Mouse (Mus musculus) liver, embryonic 15.5 days (tissue): ENCODE measurements around the gene Sept9. TPM values are rescaled to one million over a fixed set of nuclear protein-coding genes. Genes with fewer than 3 reads are reported as not detected.
A peak's percentile ranks its signal among the peaks of the same experiment; 100 is the strongest.

Experiments
- ATAC-seq: fragments of 200-750 bp; cut with Nextera tagmentation; 2 replicates; pipeline ENCODE4 v1.8.0; 2017; ENCODE audit warnings: moderate number of reproducible peaks, mild to moderate bottlenecking, moderate library complexity; ENCODE audit not compliant: insufficient read depth
- H3K27ac ChIP-seq: fragments of 300-500 bp; sonication (generic); replicated peaks from 2 replicates; pipeline ENCODE4 v1.5.1; 2015; ENCODE audit warnings: mild to moderate bottlenecking, inconsistent platforms
- H3K27me3 ChIP-seq: fragments of 300-500 bp; sonication (generic); 2 replicates; pipeline ENCODE4 v1.6.1; 2015; ENCODE audit warnings: mild to moderate bottlenecking, inconsistent platforms
- H3K36me3 ChIP-seq: fragments of 300-500 bp; sonication (generic); replicated peaks from 2 replicates; pipeline ENCODE4 v1.6.1; 2015; ENCODE audit warnings: moderate library complexity, mild to moderate bottlenecking, inconsistent platforms
- H3K4me1 ChIP-seq: fragments of 300-500 bp; sonication (generic); replicated peaks from 2 replicates; pipeline ENCODE4 v1.6.1; 2015; ENCODE audit warnings: inconsistent platforms
- H3K4me2 ChIP-seq: fragments of 300-500 bp; sonication (generic); 2 replicates; pipeline ENCODE4 v1.6.1; 2015; ENCODE audit warnings: moderate library complexity, mild to moderate bottlenecking, inconsistent platforms
- H3K4me3 ChIP-seq: fragments of 300-500 bp; sonication (generic); replicated peaks from 2 replicates; pipeline ENCODE4 v1.5.1; 2015; ENCODE audit warnings: mild to moderate bottlenecking, inconsistent platforms
- H3K9ac ChIP-seq: fragments of 300-500 bp; sonication (generic); 2 replicates; pipeline ENCODE4 v1.6.1; 2015; ENCODE audit warnings: moderate library complexity, mild to moderate bottlenecking, inconsistent platforms
- H3K9me3 ChIP-seq: fragments of 300-500 bp; sonication (generic); replicated peaks from 2 replicates; pipeline ENCODE4 v1.6.1; 2016; ENCODE audit warnings: inconsistent platforms
- WGBS: fragments of 180-500 bp; shearing (Covaris S2); methylation state at CpG from one replicate; pipeline ENCODE4 v1.1.7; 2015; ENCODE audit warnings: mixed read lengths; ENCODE audit not compliant: insufficient replicate concordance; 5-methylcytosine and 5-hydroxymethylcytosine counted together
- polyA plus RNA-seq: library from polyadenylated mRNA; unstranded; fragments of >200 nt; fragmentation: Nextera tagmentation; extraction: Ambion mirVana; gene quantifications from 2 replicates; pipeline ENCODE4 v1.2.1, GENCODE M21; 2015

Gene Sept9
- polyA plus RNA-seq, 1 experiment from 2014 or later: 41.0 TPM

DNA sequence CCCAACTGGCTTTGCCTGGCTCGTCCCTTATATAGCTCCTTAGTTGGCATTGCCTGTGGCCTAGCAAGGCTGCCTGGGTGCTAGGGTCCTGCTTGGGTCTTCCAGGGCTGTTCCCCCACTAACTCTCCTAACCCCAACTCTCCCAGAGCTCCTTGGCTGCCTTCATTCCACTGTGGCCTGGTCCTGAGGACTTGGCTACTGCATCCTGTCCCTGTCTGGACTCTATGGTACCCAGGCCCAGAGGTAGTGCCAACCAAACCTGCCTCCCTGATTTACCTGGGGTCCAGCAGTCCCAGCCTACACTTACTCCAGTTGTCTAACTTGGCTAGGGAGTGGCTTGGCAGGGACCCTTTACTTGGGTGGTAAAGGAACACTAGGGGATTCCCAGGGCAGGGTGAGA, 207.2 kb downstream of the Sept9 start:
- H3K9ac ChIP-seq: no peak overlapping the region
- no peaks in the 10 kb centered on the region for H3K9me3 ChIP-seq
- peaks cover 17% of the 10 kb centered on the region for H3K4me1 ChIP-seq
- no peak overlapping the region for H3K27ac ChIP-seq
- no peak for ATAC-seq
- H3K4me3 ChIP-seq: no peak overlapping the region
- H3K4me2 ChIP-seq: no peak overlapping the region
- peaks cover 90% of the 10 kb centered on the region for H3K27me3 ChIP-seq
- WGBS: 62% methylated on average over 1 of the region's 1 CpGs
- no peaks in the 10 kb centered on the region for H3K36me3 ChIP-seq

DNA sequence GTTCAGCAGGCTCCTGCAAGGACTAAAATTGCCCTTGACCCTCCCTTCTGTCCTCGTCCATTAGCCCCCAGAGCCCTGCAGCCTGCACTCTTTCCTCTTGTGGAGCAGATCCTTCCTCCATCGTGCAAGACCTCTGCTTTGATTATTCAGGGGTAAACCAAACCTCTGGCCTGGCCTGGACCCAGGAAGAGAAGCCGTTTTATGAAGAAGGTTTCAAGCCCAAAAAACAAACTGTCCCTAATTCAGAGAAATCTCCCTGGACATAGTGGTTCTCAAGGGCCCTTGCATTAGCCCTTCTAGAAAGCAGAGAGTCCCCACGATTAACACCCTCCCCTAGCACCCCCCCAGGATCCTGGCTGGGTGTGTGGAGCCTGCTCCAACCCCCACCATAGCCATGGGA, 207.7 kb downstream of the Sept9 start:
- Histone ChIP-seq H3K4me3 (no peak overlapping the region), H3K27me3 (peaks cover 92% of the 10 kb centered on the region)

DNA sequence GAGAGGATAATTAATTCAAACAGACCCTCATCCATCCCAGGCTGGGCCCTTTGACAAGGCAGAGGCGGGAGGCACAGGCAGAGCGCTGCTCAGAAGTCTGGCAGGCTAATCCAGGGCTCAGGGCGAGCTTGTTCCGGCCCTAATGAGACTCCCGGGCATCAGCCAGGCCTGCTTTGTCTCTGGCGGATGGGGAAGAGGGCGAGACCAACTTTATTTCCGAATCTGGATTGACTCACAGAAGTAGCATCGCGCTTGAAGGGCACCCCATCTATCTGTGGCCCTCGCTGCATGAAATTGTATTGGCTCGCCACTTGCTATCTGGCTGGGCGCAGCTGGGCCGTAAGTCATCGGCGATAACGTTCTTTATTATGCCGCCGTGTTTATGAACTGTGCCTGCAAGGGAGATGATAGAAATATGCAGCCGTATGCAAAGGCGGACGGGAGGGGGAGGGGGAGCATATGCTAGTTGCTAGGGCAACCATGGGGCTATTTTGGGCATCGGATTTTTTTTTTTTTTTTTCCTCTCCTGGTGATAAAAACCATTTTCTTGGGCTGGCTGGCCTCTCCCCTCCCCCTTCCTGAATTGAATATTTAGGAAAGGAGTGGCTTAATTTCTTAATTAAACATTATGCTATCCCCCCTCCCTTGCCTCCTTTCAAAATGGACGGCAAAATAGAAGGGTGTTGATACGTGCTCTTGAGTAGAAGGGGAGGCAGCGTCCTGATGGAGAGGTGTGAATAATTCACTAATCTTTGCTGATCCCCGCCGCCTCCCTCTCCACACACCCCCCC, 208.4 kb downstream of the Sept9 start:
- Histone ChIP-seq H3K4me2 (peak overlapping the region; percentile 37), H3K36me3 (no peaks in the 10 kb centered on the region), H3K4me3 (no peak overlapping the region), H3K27ac (no peak overlapping the region), H3K9ac (no peak overlapping the region), H3K4me1 (peaks cover 17% of the 10 kb centered on the region), H3K27me3 (peaks cover 92% of the 10 kb centered on the region), H3K9me3 (no peaks in the 10 kb centered on the region)
- ATAC-seq: peak; percentile 70
- 1% methylated on average over 28 of the region's 28 CpGs for WGBS

More for the DNA sequence above, 207.7 kb downstream of the Sept9 start:
- no peak overlapping the region for H3K27ac ChIP-seq
- H3K4me1 ChIP-seq: peaks cover 17% of the 10 kb centered on the region
- peak overlapping the region; percentile 37 for H3K4me2 ChIP-seq
- no peak for ATAC-seq
- H3K9me3 ChIP-seq: no peaks in the 10 kb centered on the region
- H3K9ac ChIP-seq: no peak overlapping the region
- no peaks in the 10 kb centered on the region for H3K36me3 ChIP-seq
- 14% methylated on average over 4 of the region's 4 CpGs for WGBS

DNA sequence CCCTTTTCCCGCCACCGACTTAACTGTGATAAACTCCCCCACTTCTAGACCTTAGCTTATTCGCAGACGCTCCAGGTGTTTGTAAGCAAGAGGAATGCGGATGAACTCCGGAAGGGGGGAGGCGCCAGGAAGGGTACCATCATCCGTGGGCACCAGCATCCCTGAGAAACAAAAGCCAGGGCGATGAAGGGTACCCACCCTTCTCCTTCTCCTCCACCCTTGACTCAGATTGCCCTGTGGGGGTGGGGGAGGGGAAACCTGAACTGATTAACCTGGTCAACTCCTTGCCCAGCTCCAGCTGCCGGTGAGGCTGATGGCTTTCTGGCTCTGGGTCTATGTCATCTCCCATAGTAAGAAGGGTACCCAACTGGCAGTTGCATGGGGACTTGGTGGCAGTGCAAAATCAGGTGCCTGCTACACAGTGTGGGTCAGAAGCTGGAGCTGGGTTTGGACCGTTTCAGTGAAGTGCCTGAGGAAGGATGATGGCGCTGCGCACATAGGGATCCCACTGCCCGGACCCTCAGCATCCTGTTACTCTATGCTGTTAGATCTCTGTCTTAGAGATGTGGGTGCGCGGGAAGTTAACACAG, 209.1 kb downstream of the Sept9 start:
- WGBS: 6% methylated on average over 16 of the region's 16 CpGs
- ATAC-seq: no peak
- peak overlapping the region; percentile 37; the same call in 1 of the 2 replicates for H3K4me2 ChIP-seq
- peaks cover 95% of the 10 kb centered on the region for H3K27me3 ChIP-seq
- peaks cover 17% of the 10 kb centered on the region for H3K4me1 ChIP-seq
- no peak overlapping the region for H3K4me3 ChIP-seq
- H3K27ac ChIP-seq: no peak overlapping the region
- H3K9ac ChIP-seq: no peak overlapping the region
- H3K36me3 ChIP-seq: no peaks in the 10 kb centered on the region
- no peaks in the 10 kb centered on the region for H3K9me3 ChIP-seq

DNA sequence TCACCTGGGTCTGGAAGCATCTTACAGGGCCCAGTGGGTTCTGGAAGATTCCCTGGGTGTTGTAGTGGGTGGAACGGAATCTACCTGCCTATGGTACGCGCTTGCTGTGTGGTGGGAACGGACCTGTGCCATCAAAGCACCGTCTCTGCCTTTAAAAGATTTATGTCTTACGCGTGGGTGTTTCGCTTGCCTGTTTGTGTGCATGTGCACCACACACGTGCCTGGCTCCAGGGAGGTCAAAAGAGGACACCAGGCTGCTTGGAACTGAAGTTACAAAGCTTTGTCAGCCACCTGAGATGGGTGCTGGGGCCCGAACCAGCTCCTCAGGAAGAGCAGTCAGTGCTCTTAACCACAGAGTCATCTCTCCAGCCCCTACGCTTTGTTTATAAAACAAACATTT, 209.9 kb downstream of the Sept9 start:
- peaks cover 95% of the 10 kb centered on the region for H3K27me3 ChIP-seq
- 52% methylated on average over 11 of the region's 11 CpGs for WGBS
- H3K27ac ChIP-seq: no peak overlapping the region

DNA sequence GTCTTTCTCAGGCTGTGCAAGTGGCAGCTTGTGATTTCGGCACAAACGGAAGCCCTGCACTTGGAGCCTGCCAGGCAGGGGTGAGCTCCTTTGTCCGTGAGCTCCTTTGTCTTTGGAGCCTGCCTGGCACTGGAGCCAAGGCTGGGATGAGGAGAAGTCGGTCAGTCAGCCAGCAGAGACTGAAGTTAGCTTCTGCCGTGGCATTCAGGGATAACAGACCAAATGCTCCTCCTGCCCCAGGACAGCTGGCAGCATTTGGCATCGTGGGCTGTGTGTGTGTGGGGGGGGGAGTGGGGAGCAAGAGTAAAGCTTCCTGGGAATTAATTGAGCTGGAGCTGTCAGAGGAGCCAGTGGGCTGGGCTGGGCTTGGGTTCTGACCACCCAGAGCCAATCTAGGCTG, 210.6 kb downstream of the Sept9 start:
- Histone ChIP-seq H3K4me1 (peaks cover 26% of the 10 kb centered on the region), H3K27me3 (peaks cover 95% of the 10 kb centered on the region), H3K9ac (no peak overlapping the region), H3K4me2 (no peak overlapping the region), H3K27ac (no peak overlapping the region), H3K4me3 (no peak overlapping the region), H3K36me3 (no peaks in the 10 kb centered on the region), H3K9me3 (no peaks in the 10 kb centered on the region)
- ATAC-seq: no peak
- WGBS: 18% methylated on average over 6 of the region's 6 CpGs

More for the DNA sequence above, 209.9 kb downstream of the Sept9 start:
- Histone ChIP-seq H3K9me3 (no peaks in the 10 kb centered on the region), H3K4me3 (no peak overlapping the region), H3K9ac (no peak overlapping the region), H3K4me2 (no peak overlapping the region), H3K36me3 (no peaks in the 10 kb centered on the region), H3K4me1 (peaks cover 18% of the 10 kb centered on the region)
- no peak for ATAC-seq

DNA sequence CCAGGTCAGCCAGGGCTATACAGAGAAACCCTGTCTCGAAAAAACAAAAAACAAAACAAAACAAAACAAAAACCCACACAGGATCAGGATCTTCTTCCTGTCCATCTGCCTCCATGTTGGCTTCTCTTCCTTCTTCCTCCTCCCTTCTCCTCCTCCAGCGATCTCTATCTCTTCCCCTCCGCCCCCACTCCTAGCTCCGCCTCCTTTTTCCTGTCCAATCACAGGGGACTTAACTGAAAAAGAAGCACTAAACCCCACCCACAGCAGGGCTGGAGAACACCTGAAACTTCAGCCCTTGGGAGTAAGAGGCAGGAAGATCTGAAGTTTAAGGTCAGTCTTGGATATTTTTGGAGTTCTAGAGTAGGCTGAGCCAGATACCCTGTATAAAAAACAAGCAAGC, 212.2 kb downstream of the Sept9 start:
- H3K27ac ChIP-seq: no peak overlapping the region
- peaks cover 38% of the 10 kb centered on the region for H3K4me1 ChIP-seq
- WGBS: 52% methylated on average over 4 of the region's 4 CpGs
- no peak overlapping the region for H3K4me2 ChIP-seq
- H3K27me3 ChIP-seq: peaks cover 96% of the 10 kb centered on the region
- no peaks in the 10 kb centered on the region for H3K36me3 ChIP-seq
- no peaks in the 10 kb centered on the region for H3K9me3 ChIP-seq
- H3K4me3 ChIP-seq: no peak overlapping the region
- ATAC-seq: no peak
- H3K9ac ChIP-seq: no peak overlapping the region

Other genes starting within 250 kb of the Sept9 start
- 18.0 and 20.4 TPM in 2 replicates for gene Sec14l1, start 84.5 kb upstream of the Sept9 start, polyA plus RNA-seq